Mouse (Mus musculus) layer of hippocampus, adult 2 months (tissue): ENCODE data around the gene Kcnk2. TPM values are rescaled to one million over a fixed set of nuclear protein-coding genes. Genes with fewer than 3 reads are reported as not detected.

Source experiments
- DNase-seq, 2 experiments: peaks; one replicate each; pipeline ENCODE4 v3.0.0; 2022; ENCODE audit warnings: low spot score in 2 of 2
- H3K27ac ChIP-seq: fragments of 200-600 bp; 2 replicates; pipeline ENCODE4 v1.8.1; 2022
- H3K4me3 ChIP-seq: fragments of 200-600 bp; 2 replicates; pipeline ENCODE4 v1.8.1; 2022; ENCODE audit warnings: mild to moderate bottlenecking
- CTCF ChIP-seq: fragments of 200-600 bp; conservative IDR thresholded peaks from 2 replicates; pipeline ENCODE4 v1.8.1; 2022; ENCODE audit warnings: antibody characterized with exemption, mild to moderate bottlenecking, moderate library complexity
- total RNA-seq, 2 experiments: library from RNA; stranded (reverse); gene quantifications; 2 replicates each; pipeline ENCODE4 v1.2.3; 2021

Gene Kcnk2
- total RNA-seq, 2 experiments from 2014 or later: 47.9 to 48.4 TPM

DNA sequence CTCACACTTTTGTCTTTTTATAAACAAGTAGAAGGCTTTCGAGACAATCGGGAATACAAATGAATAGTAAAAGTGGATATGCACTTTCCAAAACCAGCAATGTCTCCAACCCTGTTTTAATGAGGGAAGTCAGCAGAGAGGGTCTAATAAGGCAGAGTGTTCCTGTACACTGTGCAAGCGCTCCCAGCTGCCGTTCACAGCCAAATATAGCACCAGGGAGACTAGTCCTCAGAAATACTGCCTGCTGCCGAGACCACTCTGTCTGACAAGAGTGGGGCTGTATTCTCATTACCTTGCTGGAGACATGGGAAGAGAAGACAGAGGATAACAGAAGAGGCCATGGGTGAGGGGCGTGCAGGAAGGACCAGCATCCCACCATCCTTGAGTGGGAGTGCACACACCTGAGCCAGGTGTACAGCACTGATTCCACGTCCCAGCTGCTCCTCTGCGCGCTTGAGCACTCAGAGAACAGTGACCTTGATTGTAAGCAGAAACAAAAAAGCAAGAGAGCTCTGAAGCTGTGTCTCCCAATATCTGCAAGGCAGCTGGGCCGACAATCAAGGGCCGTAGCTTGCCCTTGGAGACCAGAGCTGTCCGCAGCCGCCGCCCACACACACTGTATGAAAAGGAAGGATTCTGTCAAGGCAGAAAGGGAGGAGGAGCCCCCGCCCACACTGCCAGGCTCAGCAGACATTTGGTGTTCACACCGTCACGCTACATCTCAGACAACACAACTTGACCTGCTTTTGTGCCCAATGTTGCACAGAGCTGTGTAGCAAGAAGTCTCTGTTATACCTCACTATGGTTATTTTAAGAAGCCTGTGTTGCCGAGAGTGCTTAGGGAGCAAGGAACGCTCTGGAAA lies 173.6 kb downstream of the Kcnk2 start:
- peak in 1 of 2 experiments; percentile 29 for DNase-seq
- no peak for TF ChIP-seq CTCF
- H3K4me3 ChIP-seq: no peak overlapping the region; the same call in 1 of the 2 replicates
- H3K27ac ChIP-seq: peak overlapping the region; percentile 74

DNA sequence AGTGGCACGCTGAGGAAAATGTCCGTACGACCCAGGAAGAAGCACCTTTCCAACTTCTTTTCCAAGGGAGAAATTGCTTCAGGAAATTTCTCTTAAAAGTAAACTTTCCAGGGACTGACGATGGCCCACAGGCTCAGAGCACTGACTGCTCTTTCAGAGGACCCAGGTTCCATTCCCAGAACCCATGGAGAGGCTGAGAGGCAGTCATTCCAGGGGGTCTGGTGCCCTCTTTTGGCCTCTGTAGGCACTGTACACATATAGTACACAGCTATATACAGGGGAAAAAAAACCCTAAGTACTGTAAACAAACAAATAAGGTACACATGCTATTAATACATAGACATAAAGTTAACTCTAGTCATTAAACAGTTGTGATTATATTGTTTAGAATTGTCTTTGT lies 174.6 kb downstream of the Kcnk2 start:
- H3K4me3 ChIP-seq: no peak overlapping the region
- peak; percentile 55 for TF ChIP-seq CTCF
- no peak overlapping the region for H3K27ac ChIP-seq
- no peak for DNase-seq

DNA sequence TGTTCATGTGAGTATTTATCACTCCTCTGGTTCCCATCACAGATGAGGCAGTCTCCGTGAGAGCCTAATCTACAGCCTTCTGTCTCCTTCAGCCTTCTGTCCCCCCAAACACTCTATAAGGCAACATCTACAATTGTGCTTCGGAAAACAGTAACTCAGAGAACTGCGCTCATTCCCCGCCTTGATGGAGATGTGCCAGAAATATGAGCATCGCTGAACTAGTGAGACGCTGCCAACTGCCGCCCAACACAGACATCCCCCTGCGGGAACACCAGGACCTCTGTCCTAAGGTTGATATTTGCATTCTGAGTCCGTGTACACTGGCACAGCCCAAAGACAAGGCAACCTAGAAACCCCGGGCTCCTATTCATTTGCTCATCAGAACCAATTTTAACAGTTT lies 183.0 kb downstream of the Kcnk2 start:
- TF ChIP-seq CTCF: no peak

DNA sequence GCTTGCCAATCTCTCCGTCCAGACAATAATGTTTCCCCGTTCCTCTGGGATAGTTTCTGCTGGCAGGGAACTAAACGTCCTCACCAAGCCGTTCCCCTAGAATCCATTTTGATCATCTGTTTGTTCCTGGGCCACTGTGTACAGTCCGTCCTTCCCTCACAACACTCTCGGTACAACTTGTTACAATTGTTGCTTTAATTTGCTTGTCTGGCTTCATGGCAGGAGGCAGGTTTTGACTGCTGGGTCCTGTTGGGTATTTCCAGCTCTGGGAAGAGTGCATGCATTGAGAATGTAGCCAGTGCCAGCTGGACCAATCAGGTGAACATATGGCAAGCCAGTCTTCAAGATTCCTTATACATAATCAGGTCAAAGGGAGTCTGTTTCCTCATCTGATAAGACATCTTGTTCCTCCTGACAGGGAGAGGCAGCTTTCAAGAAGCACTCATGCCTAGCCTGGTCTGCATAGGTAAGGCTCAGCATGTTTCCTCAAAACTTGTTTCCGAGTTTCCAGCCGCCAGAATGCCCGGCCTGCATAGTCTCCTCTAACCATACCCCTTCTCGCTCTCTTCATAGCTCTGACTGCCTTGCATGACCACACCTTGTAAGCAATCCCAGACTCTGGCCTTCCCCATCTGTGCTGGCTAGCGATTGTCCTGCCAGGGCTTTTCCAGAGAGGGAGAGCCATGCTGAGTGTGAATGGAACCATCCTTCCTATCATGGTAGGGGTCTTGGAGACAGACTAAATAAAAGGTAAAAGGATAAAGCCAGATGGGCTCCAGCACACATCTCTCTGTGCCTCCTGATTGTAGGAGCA lies 184.1 kb downstream of the Kcnk2 start:
- H3K27ac ChIP-seq: peak overlapping the region; percentile 83
- TF ChIP-seq CTCF: no peak
- no peak overlapping the region for H3K4me3 ChIP-seq
- DNase-seq: peak in 1 of 2 experiments; percentile 24

More for the DNA sequence above, 183.0 kb downstream of the Kcnk2 start:
- peak; percentile 25 to 48 for DNase-seq
- H3K4me3 ChIP-seq: no peak overlapping the region
- peak overlapping the region; percentile 83 for H3K27ac ChIP-seq

DNA sequence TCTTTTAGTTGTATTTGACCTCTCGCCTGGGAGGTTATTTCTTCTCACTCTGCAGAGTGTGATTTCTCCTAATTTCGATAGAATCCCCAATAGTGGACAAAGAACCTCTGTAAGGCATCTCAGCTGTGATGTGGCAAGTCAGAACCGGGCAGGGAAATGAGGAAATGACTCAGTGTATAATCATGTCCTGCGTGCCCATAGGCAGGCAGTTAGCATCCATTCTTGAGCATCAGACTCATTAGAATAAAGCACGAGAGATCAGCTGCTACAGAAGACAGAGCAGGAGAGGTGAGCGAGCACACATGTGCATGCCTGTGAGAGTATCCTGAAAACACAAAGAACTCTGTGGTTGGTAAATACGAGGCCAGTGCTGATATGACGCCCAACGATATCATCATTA lies 186.9 kb downstream of the Kcnk2 start:
- Histone ChIP-seq H3K27ac (peak overlapping the region; percentile 36; the same call in 1 of the 2 replicates), H3K4me3 (no peak overlapping the region)
- TF ChIP-seq CTCF: no peak
- no peak for DNase-seq

DNA sequence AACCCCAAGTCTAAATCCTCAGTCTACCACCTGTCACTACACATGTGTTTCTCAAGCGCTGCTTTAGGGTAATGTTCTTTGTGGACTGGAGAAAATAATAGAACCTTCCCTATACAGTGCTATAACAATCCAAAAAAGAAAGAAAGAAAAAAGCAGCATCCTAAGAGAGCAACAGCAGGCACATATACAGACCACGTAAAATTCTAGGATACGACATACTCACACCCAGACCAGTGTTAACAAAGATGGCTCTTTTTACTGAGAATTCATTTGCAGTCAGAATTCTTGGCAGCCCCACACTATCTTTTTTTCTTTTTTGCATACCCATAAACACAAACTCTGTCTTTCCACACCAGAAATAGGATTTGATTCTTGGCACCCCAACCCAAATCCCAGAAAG lies 187.6 kb downstream of the Kcnk2 start:
- no peak for TF ChIP-seq CTCF
- Histone ChIP-seq H3K27ac (0 out of 2 replicates have a peak overlapping the region, but pooled peaks have one; percentile 56), H3K4me3 (no peak overlapping the region)
- no peak for DNase-seq

DNA sequence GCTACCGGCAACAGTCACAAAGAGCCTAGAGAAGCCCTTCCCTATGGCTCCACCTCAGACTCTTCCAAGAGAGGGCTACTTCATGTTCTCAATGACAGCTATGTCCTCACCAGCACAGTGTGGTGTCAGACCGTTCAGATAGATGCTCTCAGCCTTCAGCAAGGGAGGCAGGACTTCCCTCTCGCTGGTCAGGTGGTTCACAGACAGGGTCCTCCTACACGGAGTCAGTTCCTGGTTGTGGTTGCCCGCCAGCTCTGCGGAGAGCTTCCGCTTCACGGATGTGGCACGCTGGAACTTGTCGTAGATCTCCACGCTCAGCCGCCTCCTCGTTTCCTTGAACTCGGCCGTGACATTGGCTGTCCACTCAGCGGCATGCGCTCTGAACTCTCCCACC lies 192.4 kb downstream of the Kcnk2 start:
- Histone ChIP-seq H3K4me3 (no peak overlapping the region), H3K27ac (no peak overlapping the region)
- no peak for DNase-seq
- TF ChIP-seq CTCF: no peak

DNA sequence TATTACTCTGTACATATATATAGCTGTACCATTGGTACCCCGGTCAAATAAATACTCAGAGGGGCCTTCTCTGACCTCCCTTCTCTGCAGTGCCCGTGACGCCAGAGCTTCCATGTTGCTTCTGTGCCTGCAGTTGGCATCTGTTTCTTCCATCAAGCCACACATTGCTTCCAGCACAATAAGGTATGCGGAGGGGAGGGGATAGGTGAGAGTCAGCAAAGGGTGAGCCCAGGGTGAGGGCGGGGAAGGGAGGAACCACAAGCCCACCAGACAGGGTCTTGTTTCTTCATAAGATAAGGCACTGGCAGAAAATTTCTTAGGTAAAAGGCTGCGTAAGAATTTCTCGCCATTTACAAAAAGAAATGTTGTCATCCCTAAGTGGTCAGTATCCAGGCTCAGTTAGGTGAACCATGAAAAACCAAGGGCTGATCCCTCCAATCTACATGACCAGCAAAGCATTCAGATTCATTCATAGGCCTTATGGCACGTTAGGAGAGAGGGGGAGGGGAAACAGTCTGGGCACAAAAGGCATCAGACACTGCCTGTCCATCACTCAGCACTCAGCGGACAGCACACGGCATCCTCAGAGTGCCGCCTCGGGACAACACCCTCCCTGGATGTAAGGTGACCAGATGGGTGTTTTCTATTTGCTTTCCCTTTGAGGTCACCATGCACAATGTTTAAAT lies 192.9 kb downstream of the Kcnk2 start:
- no peak overlapping the region for H3K27ac ChIP-seq
- no peak for DNase-seq
- TF ChIP-seq CTCF: no peak
- H3K4me3 ChIP-seq: no peak overlapping the region

DNA sequence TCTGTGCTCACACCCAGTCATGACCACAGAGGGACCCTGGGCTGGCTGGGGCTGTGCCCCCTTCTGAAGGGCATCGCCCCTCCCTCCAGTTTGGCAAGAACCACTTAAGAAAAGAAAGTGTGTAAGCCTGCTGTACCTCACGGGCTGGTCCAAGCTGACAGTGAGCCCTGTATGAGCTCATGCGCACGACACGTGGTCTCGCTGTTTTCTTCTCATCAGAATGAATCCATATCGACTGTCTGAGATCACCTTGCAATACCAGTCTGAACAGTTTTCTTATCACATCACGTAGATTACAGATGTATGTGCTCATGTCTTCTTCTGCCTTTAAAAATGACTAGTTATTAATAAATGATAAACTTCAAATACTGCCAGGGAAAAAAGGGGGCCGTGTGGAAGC lies 193.5 kb downstream of the Kcnk2 start:
- no peak overlapping the region for H3K4me3 ChIP-seq
- TF ChIP-seq CTCF: no peak
- no peak overlapping the region for H3K27ac ChIP-seq

DNA sequence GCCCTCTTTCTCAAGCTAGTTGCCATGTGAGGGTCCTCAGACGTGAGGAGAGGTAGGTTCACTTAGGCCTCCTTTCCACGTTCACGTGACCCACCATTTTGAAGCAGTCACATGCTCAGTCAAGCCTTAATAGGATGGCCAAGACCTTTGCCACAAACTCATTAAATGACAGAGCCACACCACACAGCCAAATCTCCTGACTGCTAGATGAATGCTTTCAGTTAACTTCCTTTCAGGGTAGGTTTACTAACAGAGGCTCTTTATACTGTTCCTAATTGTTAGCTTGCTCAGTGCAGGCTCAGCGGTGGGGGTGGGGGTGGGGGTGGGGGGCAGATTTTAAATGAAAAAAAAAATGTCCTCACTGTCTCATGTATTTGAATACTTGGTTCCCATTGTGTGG lies 206.3 kb downstream of the Kcnk2 start:
- H3K27ac ChIP-seq: no peak overlapping the region
- no peak for DNase-seq
- TF ChIP-seq CTCF: no peak
- no peak overlapping the region for H3K4me3 ChIP-seq

More for the DNA sequence above, 193.5 kb downstream of the Kcnk2 start:
- DNase-seq: no peak

DNA sequence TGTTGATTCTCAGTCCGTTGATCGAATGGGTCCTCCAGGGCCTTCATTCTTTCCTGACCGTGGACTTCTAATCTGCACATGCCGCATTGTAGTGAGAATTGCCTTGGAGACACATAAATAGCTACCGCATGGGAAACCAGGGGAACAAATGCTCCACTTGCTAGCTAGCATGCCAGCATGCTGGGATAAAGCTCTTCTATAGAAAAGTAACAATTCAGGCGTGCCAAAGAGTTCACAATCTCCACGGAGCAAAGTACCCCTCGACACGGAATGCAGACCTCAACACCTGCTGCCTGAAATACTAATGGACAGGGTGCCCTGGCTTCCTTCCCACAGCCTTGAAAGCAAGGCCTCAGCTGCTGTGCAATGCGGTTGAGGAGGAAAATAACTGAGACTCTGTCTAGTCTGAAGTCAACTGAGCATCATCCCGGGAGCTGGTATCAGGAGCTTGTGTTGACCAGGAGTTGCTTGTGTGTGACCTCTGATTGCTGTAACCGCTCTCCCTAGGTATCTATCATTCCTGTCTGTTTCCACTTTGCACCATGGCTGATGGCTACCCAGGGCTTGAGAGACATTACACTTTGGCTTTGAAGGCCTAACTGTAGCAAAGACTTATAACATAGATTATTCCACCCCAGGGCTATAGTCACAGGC lies 214.2 kb downstream of the Kcnk2 start:
- no peak for TF ChIP-seq CTCF
- H3K27ac ChIP-seq: peak overlapping the region; percentile 84
- no peak overlapping the region for H3K4me3 ChIP-seq
- DNase-seq: peak; percentile 21 to 71

DNA sequence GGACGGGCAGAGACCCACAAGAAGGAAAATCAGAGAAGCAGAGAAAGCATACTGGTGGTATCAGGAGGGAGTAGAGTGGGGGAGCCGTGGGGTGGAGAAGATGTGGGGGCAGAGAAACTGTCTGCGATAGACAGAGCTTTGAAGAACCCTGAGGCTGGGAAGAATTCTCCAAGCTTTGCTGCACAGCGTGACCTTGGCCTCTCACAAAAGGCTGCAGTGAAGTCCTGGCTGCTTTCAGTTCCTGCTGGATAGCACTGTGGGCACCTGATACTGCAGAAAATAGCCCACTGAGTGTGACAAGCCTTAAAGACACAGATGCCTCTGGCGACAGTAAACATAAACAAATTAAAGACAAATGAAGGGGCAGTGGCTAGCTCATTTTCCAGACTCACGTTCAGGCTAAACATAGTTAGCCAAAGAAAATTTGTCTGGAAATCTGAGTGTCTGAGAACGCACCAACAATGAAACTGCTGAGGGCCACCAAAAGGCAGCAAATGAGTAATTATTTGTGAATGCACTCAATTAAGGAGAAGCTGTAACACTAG lies 216.8 kb downstream of the Kcnk2 start:
- TF ChIP-seq CTCF: no peak
- H3K27ac ChIP-seq: peak overlapping the region; percentile 84
- no peak overlapping the region for H3K4me3 ChIP-seq
- no peak for DNase-seq

DNA sequence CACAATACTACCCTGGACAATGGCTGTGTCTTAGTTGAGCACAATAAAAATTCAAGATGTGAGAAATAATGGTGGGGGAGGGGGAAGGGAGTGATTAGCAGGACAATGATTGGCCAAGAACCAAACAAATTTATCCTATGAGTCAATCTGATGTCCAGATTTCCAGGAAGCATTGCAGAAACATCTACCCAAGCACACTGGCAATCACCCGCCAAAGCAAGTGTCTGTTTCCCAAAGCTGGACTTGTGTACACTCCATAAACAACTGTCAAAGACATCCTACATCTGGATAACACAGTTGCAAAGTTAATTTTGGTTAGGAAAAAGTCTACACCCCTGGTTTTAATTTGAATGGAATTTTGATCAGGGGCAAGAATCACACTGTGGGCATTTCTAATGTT lies 224.3 kb downstream of the Kcnk2 start:
- no peak for TF ChIP-seq CTCF
- no peak for DNase-seq
- H3K4me3 ChIP-seq: no peak overlapping the region
- H3K27ac ChIP-seq: no peak overlapping the region
